ENCODE assay signal across 8 mouse cellular contexts in genomic region chr13:36282018-36282417, GRCm38 (mm10).
DNase-seq lines count a peak whose midpoint lies in the region; ATAC-seq and TF ChIP-seq lines count a peak whose summit lies in the region.

No protein-coding gene starts in this region.

- H3K36me3 ChIP-seq in forebrain, embryonic 11.5 days (ENCODE audit: control insufficient read depth, insufficient read depth, low read length), result no peaks in the 10 kb centered on the region

- peaks cover 9% of the 10 kb centered on the region; the same call in 1 of the 2 replicates for H3K4me1 ChIP-seq in forebrain, embryonic 11.5 days (replicated peaks; ENCODE audit: control insufficient read depth, insufficient read depth, low read length)

- no peaks in the 10 kb centered on the region for H3K9me3 ChIP-seq in forebrain, embryonic 11.5 days (ENCODE audit: control insufficient read depth, low read length)

- H3K4me2 ChIP-seq in forebrain, embryonic 11.5 days (ENCODE audit: low read depth, low read length, severe bottlenecking), result peak overlapping the region; percentile 22; the same call in 1 of the 2 replicates

- peak; percentile 98 for TF ChIP-seq CTCF in layer of hippocampus, adult 2 months (conservative IDR thresholded peaks at IDR 0.05)

- H3K4me3 ChIP-seq in forebrain, embryonic 11.5 days (ENCODE audit: low read depth, low read length), result no peak overlapping the region
- H3K4me3 ChIP-seq in layer of hippocampus, adult 2 months, result no peak overlapping the region

- H3K9ac ChIP-seq in forebrain, embryonic 11.5 days (ENCODE audit: low read length), result no peak overlapping the region

- peak; percentile 41 for DNase-seq in MEL-GATA-1-ER (ENCODE audit: extremely low read depth, low read depth)
- DNase-seq in c-Kit-positive CD71-negative TER-119-negative erythroid progenitor cells, embryonic 14.5 days (ENCODE audit: low read depth), result peak; percentile 35
- DNase-seq in forebrain, embryonic 11.5 days (ENCODE audit: low spot score), result peak; percentile 91
- peak; percentile 78 to 82 for DNase-seq in heart, postnatal 14 days
- peak; percentile 59 to 82 for DNase-seq in layer of hippocampus, adult 2 months (ENCODE audit: low spot score in 2 of 2)
- peak; percentile 85 for DNase-seq in lung, postnatal 14 days
- peak; percentile 79 for DNase-seq in right cerebral cortex, adult 18-20 months
- peak; percentile 55 to 68 for DNase-seq in urinary bladder, postnatal 36 days (ENCODE audit: low spot score in 2 of 2)

- peak overlapping the region; percentile 74 for H3K27ac ChIP-seq in forebrain, embryonic 11.5 days (ENCODE audit: low read depth, low read length)
- H3K27ac ChIP-seq in layer of hippocampus, adult 2 months, result peak overlapping the region; percentile 87

- no peaks in the 10 kb centered on the region for H3K27me3 ChIP-seq in forebrain, embryonic 11.5 days (ENCODE audit: control insufficient read depth, insufficient read depth, low read length)

- 1% methylated on average over 6 of the region's 6 CpGs for WGBS in forebrain, embryonic 11.5 days

- ATAC-seq in forebrain, embryonic 11.5 days (replicated peaks; ENCODE audit: low FRiP score), result peak; percentile 10; the same call in 1 of the 2 replicates

- intact Hi-C loops in heart, postnatal 14 days (cut with DNase I), result loop anchor here (2.0 to 5.0 kb wide), 3 partner anchors 263 to 1030 kb away; no protein-coding TSS in a partner anchor

Comparison
In these comparisons a context has a peak if more than half of its experiments do, and no peak if none do; other contexts are left out.
1. DNase-seq: peak in every context shown above with its lines; median percentile 91 in forebrain, embryonic 11.5 days; 85 in lung, postnatal 14 days; 80 in heart, postnatal 14 days; 79 in right cerebral cortex, adult 18-20 months; 70 in layer of hippocampus, adult 2 months; 62 in urinary bladder, postnatal 36 days; 41 in MEL-GATA-1-ER; 35 in c-Kit-positive CD71-negative TER-119-negative erythroid progenitor cells, embryonic 14.5 days.